Mouse (Mus musculus) C2C12 (cell line): ENCODE measurements at regions not wholly inside any gene's neighbourhood (a gene's known extent, or its start where the extent isn't known, plus 50 kb on each side); places are given as distances from the start of the nearest gene placed in this dataset.

Experiments used
- H3K27me3 ChIP-seq: one replicate; pipeline ENCODE4 v1.6.1; 2011; ENCODE audit not compliant: control insufficient read depth, insufficient read depth, insufficient read length
- H3K36me3 ChIP-seq: one replicate; pipeline ENCODE4 v1.6.1; 2011; ENCODE audit not compliant: control insufficient read depth, insufficient read depth
- H3K4me3 ChIP-seq: one replicate; pipeline ENCODE4 v1.5.1; 2011; ENCODE audit warnings: mild to moderate bottlenecking, control low read depth; ENCODE audit not compliant: poor library complexity, insufficient read depth, severe bottlenecking
- H3K79me2 ChIP-seq: one replicate; pipeline ENCODE4 v1.6.1; 2011; ENCODE audit not compliant: control insufficient read depth, insufficient read depth
- H3K79me3 ChIP-seq: one replicate; pipeline ENCODE4 v1.6.1; 2011; ENCODE audit warnings: low read depth, control low read depth
- H3ac ChIP-seq: one replicate; pipeline ENCODE3; 2011; ENCODE audit warnings: low read depth; ENCODE audit not compliant: control insufficient read depth, insufficient read length
- CEBPB ChIP-seq: IDR thresholded peaks from one replicate; pipeline ENCODE4 v1.6.1; 2011; ENCODE audit warnings: low read depth, mild to moderate bottlenecking, control low read depth, moderate library complexity
- CTCF ChIP-seq: IDR thresholded peaks from one replicate; pipeline ENCODE4 v1.5.1; 2011; ENCODE audit not compliant: control insufficient read depth, insufficient read depth, insufficient read length
- FOSL1 ChIP-seq: IDR thresholded peaks from one replicate; pipeline ENCODE4 v1.8.0; 2011; ENCODE audit warnings: mild to moderate bottlenecking, low read length; ENCODE audit not compliant: poor library complexity, insufficient read depth, severe bottlenecking
- MAX ChIP-seq: IDR thresholded peaks from one replicate; pipeline ENCODE4 v1.6.1; 2011; ENCODE audit warnings: mild to moderate bottlenecking, control low read depth
- MYOD1 ChIP-seq: IDR thresholded peaks from one replicate; pipeline ENCODE4 v1.6.1; 2011; ENCODE audit warnings: low read depth; ENCODE audit not compliant: control insufficient read depth, insufficient read length
- MYOG ChIP-seq: IDR thresholded peaks from one replicate; pipeline ENCODE4 v1.6.1; 2011; ENCODE audit not compliant: control insufficient read depth, insufficient read length; ENCODE audit errors: extremely low read depth
- USF1 ChIP-seq: IDR thresholded peaks from one replicate; pipeline ENCODE4 v1.6.1; 2011; ENCODE audit warnings: low read depth, mild to moderate bottlenecking, control low read depth, moderate library complexity

DNA sequence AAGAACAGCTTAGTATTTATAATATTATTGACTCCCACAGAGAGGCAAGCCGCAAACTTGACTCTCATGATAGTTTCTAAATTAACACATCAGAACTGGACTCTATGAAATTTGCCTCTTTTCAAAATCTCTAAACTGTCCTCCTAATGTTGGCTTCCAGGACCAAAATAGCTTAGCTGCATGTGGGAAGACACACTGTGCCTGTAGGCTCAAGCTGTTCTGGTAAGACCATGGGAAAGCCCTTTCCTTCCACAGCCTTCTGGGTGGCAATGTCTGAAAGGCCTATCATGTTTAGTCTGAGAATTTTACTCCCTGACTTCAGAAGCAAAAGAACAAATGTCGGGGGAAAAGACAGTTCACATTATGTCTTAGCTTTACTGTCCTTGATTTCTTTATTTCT is 203.1 kb upstream of the Slc8a1 start:
- no peak overlapping the region for H3ac ChIP-seq
- H3K36me3 ChIP-seq = no peaks in the 10 kb centered on the region
- H3K79me3 ChIP-seq = no peaks in the 10 kb centered on the region
- TF ChIP-seq CTCF (no peak), MAX (no peak), MYOG (no peak), MYOD1 (no peak), FOSL1 (no peak)
- no peak overlapping the region for H3K4me3 ChIP-seq
- H3K79me2 ChIP-seq = no peaks in the 10 kb centered on the region
- no peaks in the 10 kb centered on the region for H3K27me3 ChIP-seq

DNA sequence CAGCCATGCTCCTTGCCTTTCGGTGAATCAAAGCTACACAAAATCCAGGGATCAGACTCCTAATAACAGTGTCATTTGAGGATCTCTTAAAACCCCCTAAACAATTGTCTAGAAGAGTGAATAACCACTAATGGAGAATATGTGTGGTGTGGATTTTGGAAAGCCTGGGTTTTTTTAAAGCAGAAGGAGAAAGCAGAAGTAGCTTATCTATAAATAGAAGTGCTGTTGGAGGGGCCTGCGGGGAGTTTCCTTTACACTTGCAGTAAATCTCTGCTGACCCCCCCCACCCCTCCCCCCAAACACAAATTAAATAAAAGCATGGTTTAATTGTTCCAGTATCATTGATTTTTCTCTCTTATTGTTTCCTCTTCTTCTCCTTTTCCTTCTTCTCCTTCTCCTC is 192.6 kb upstream of the Slc8a1 start:
- no peaks in the 10 kb centered on the region for H3K79me2 ChIP-seq
- H3K79me3 ChIP-seq = no peaks in the 10 kb centered on the region
- TF ChIP-seq FOSL1 = no peak
- no peak for TF ChIP-seq USF1
- no peak for TF ChIP-seq MYOG
- no peak for TF ChIP-seq MAX
- TF ChIP-seq MYOD1 = no peak
- no peak for TF ChIP-seq CEBPB
- TF ChIP-seq CTCF = no peak
- H3K27me3 ChIP-seq = no peaks in the 10 kb centered on the region
- H3K4me3 ChIP-seq = no peak overlapping the region
- H3K36me3 ChIP-seq = no peaks in the 10 kb centered on the region
- no peak overlapping the region for H3ac ChIP-seq

DNA sequence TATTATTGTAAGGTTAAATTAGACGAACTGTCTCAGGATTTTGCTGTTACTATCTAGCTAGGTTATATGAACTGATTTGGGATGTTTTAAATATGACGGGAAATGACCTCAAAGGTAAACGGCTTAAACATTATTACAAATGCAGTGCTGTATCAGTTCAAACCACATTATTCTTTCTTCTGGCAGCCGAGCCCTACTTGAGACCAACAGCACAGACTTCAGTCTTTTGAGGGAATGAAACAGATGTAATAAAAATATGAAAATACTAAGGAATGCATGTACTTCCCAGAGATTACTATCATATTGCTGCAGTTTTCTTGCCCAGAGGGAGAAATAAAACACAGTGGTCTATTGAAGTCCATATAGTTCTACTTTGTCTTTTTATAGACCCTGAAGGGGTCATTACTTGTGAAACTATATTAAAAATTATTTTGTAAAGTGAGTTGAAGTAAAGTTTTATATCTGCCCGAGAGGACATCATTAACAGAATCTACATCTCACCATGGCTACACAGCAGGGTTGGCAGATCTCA is 168.4 kb upstream of the Slc8a1 start:
- Histone ChIP-seq H3K79me3 (no peaks in the 10 kb centered on the region), H3K79me2 (no peaks in the 10 kb centered on the region), H3K36me3 (no peaks in the 10 kb centered on the region), H3ac (no peak overlapping the region), H3K27me3 (no peaks in the 10 kb centered on the region), H3K4me3 (no peak overlapping the region)
- TF ChIP-seq MYOD1 (no peak), CEBPB (no peak), FOSL1 (no peak), USF1 (no peak), MYOG (no peak), CTCF (no peak), MAX (no peak)

DNA sequence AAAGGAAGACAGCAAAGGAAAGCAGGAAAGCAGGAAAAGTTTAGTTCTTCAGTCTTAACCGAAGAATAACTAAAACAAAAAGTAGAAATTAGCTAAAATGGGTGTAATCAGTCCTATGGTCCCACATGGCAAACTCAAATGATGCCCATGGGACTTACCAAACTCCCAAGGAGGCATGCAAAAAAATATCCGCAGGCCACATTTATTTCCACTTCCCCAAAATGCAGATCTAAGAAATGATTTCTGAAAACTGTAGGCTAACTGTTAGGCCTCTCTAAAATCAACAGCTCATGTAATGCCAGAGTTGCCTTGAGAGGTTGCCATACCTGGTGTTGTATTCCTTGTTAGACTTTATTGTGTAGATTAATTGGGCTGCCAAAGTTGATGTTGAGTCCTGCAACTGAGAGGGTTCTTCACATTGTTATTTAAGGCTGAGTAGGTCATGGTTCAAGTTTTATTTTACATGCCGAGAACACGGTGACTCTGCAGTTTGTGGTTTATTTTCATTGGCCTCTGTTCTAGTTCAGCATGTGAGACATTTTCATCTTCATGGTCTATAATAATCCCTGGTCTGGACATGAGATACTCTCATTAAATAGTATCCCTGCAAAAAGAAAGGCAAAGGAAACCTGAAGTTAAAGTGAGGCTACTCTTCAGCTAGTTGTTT is 164.0 kb upstream of the Slc8a1 start:
- Histone ChIP-seq H3K79me3 (no peaks in the 10 kb centered on the region), H3K79me2 (no peaks in the 10 kb centered on the region), H3K27me3 (no peaks in the 10 kb centered on the region), H3K4me3 (no peak overlapping the region), H3K36me3 (no peaks in the 10 kb centered on the region), H3ac (no peak overlapping the region)
- TF ChIP-seq USF1 = no peak
- TF ChIP-seq CTCF = no peak
- no peak for TF ChIP-seq FOSL1
- TF ChIP-seq CEBPB = no peak
- no peak for TF ChIP-seq MAX
- no peak for TF ChIP-seq MYOG
- no peak for TF ChIP-seq MYOD1

DNA sequence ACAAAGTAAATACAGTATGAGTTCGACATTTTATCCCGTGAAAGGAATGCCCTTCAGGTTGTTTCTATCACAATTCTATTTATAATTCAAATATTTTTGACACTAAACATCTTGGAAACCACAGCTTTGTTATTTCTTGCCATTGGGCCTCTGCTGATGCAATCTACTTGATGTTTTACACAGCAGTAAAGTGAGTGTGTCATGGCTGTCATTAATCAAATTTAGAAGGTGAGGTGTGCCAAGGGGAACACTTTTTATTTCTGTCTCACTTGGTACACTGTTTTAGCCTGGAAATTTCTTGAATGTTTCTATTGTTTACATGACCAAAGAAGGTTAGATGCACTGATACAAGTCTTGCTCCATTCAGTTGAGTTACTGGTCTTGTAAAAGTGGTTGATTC is 160.8 kb upstream of the Slc8a1 start:
- no peak for TF ChIP-seq CTCF
- no peak for TF ChIP-seq MYOD1
- no peak for TF ChIP-seq MYOG
- TF ChIP-seq FOSL1 = no peak
- no peak for TF ChIP-seq CEBPB
- TF ChIP-seq USF1 = no peak
- no peak for TF ChIP-seq MAX
- H3K79me2 ChIP-seq = no peaks in the 10 kb centered on the region
- H3K36me3 ChIP-seq = no peaks in the 10 kb centered on the region
- H3K4me3 ChIP-seq = no peak overlapping the region
- no peak overlapping the region for H3ac ChIP-seq
- H3K27me3 ChIP-seq = no peaks in the 10 kb centered on the region
- H3K79me3 ChIP-seq = no peaks in the 10 kb centered on the region
